Mouse (Mus musculus): Measurements from ENCODE around the gene Map4k3. TPM values are rescaled to one million over a fixed set of nuclear protein-coding genes. Genes with fewer than 3 reads are reported as not detected.
A peak's percentile ranks its signal among the peaks of the same experiment; 100 is the strongest.
"Not testable (repeated sequence)": the region's sequence is repeated elsewhere in the genome, so short reads cannot be mapped to it uniquely, and the experiment has no call there.

The Map4k3 gene
- polyA plus RNA-seq, 1 experiment from 2014 or later = 18.1 TPM

DNA sequence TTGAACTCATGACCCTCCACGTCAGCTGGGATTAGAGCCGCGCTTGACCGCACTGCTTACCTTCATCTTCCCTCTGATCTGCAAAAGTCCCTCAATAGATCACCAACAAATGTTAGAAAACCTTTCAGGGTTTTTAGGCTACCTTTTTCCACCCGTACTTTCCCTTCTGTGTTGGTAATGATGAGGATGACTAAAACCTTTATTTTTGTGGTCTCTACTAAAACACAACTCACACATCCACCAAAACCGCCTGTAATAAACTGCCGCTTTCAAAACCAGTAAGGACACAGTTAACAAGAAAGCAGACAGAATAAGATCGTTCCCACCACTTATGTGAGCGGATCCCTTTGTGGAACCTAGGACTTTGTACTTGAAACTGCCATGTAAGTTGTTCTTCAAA is 149.2 kb downstream of the Map4k3 start:
- no peak overlapping the region for H3K27ac ChIP-seq

DNA sequence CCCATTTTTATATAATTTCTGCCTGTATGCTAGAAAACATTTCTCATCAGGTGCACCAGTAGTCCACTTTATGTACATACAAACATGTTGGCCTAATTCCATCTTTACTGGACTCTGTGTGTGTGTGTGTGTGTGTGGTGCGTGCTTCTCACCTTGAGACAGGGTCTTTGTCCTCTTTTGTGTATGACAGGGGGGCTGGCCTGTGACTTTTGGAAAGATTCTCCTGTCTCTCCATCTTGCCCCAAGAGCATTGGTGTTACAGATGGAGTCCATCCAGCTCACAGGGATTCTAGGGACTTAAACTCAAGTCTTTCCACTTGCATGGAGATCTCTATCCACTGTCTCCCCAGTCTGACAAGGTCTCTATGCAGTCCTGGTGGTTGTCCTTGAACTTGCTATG is 150.2 kb downstream of the Map4k3 start:
- WGBS = 95% methylated on average over 1 of the region's 1 CpGs
- Histone ChIP-seq H3K36me3 (peaks cover 30% of the 10 kb centered on the region), H3K4me1 (replicated peaks) (peaks cover 13% of the 10 kb centered on the region), H3K27me3 (ENCODE audit: insufficient read depth, poor library complexity, severe bottlenecking) (no peaks in the 10 kb centered on the region), H3K27ac (no peak overlapping the region), H3K9me3 (no peaks in the 10 kb centered on the region), H3K4me3 (no peak overlapping the region)
- no peak for DNase-seq (ENCODE audit: low spot score)

More for the DNA sequence above, 149.2 kb downstream of the Map4k3 start:
- WGBS = 92% methylated on average over 9 of the region's 9 CpGs
- peak; percentile 0 for DNase-seq (ENCODE audit: low spot score)
- peaks cover 41% of the 10 kb centered on the region for H3K36me3 ChIP-seq
- no peaks in the 10 kb centered on the region for H3K27me3 ChIP-seq (ENCODE audit: insufficient read depth, poor library complexity, severe bottlenecking)
- H3K9me3 ChIP-seq = no peaks in the 10 kb centered on the region
- H3K4me3 ChIP-seq = no peak overlapping the region
- H3K4me1 ChIP-seq (replicated peaks) = peaks cover 13% of the 10 kb centered on the region

DNA sequence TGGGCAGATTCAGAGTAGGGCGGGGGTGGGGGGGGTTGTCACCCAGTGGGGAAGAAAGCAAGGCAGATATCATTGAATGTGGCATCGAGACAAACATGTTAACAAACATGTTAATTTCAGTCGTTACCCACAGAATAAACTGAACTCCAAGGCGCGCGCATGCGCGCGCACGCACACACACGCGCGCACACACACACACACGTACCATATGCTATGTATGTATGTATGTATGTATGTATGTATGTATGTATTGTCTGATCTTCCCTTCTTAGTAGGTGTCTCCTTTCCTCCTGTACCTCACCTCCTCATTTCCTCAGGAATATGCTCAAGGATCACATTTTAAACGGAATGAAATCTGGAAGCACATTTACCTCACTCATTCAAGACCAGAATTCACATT is 150.6 kb downstream of the Map4k3 start, which contains the start of gene Cdkl4:
Gene Cdkl4 (minus strand): TSS at position 175 of the 400 bp plus-strand sequence.
- Histone ChIP-seq H3K27me3 (ENCODE audit: insufficient read depth, poor library complexity, severe bottlenecking) (no peaks in the 10 kb centered on the region), H3K9me3 (no peaks in the 10 kb centered on the region), H3K4me1 (replicated peaks) (peaks cover 14% of the 10 kb centered on the region), H3K36me3 (peaks cover 27% of the 10 kb centered on the region), H3K27ac (peak within 1 kb of the TSS; percentile 84), H3K4me3 (peak within 1 kb of the TSS; percentile 66)
- DNase-seq (ENCODE audit: low spot score) = no peak
- 69% methylated on average over 15 of the region's 15 CpGs for WGBS

DNA sequence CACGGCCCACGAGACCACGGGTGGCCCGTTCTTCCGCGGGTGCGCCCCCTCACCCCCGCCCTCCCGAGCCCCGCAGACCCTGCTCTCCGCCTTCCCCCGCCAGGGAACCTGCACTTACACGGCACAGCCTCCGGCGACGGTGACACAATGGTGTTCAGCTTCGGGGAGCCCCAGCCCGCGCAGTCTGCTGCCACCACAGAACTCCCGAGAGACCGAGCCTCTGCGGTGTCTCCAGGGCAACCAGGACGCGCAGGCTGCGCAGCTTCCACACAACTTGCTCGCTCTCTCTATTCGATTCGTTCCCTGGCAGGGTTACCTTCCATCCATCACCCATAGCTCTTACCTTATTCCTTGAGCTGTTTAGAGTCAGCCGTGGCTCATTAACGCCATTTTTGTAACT is 151.1 kb downstream of the Map4k3 start:
- H3K4me1 ChIP-seq (replicated peaks) = peaks cover 18% of the 10 kb centered on the region
- H3K4me3 ChIP-seq = peak overlapping the region; percentile 66
- H3K36me3 ChIP-seq = peaks cover 23% of the 10 kb centered on the region
- DNase-seq (ENCODE audit: low spot score) = peak; percentile 72
- H3K27ac ChIP-seq = peak overlapping the region; percentile 84
- 1% methylated on average over 30 of the region's 30 CpGs for WGBS
- no peaks in the 10 kb centered on the region for H3K27me3 ChIP-seq (ENCODE audit: insufficient read depth, poor library complexity, severe bottlenecking)
- H3K9me3 ChIP-seq = no peaks in the 10 kb centered on the region

DNA sequence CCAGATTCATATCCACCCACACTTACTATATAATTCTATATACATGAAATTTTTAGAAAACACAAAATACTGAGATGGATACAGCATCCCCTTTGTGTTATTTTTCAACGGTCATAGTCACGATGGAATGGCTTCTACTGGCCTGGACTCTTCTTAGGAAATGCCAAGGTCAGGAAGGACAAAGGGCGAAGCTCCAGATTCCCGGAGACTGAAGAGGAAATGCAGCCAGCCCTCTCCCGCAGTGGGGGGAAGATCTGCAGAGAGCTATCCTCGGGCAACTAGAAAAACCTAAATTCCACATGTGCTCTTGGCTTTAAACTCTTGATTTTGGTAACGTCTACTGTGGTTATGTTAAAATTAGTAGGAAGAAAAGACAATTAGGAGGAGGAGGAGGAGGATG is 153.3 kb downstream of the Map4k3 start:
- Histone ChIP-seq H3K27me3 (ENCODE audit: insufficient read depth, poor library complexity, severe bottlenecking) (no peaks in the 10 kb centered on the region), H3K4me1 (replicated peaks) (peaks cover 25% of the 10 kb centered on the region)

DNA sequence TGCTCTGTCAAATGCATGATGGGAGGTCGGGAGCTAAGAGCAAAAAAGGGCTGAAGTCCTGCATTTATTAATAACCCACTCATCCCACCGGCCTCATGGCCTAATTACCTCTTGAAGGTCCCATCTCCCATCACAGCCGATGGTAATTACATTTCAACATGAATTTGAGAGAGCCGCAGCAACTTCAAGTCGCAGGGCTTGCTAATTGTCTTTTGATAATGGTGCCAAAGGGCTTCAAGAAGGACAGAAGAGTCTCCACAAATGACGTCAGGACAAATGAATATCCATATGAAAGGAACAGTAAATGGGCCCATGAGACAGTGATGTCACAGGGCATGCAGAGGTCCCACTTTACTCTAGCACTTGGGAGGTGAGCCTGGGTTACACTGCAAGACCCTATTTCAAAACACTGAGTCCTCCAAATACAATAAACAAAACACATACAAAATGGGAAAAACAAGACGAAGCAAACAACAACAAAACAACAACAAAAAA is 153.8 kb downstream of the Map4k3 start:
- H3K36me3 ChIP-seq = no peaks in the 10 kb centered on the region
- H3K4me1 ChIP-seq (replicated peaks) = peaks cover 25% of the 10 kb centered on the region
- DNase-seq (ENCODE audit: low spot score) = no peak
- H3K27me3 ChIP-seq (ENCODE audit: insufficient read depth, poor library complexity, severe bottlenecking) = no peaks in the 10 kb centered on the region
- no peaks in the 10 kb centered on the region for H3K9me3 ChIP-seq
- no peak overlapping the region for H3K4me3 ChIP-seq
- H3K27ac ChIP-seq = no peak overlapping the region
- 73% methylated on average over 7 of the region's 7 CpGs for WGBS

More for the DNA sequence above, 153.3 kb downstream of the Map4k3 start:
- no peaks in the 10 kb centered on the region for H3K9me3 ChIP-seq
- no peak overlapping the region for H3K27ac ChIP-seq
- DNase-seq (ENCODE audit: low spot score) = no peak
- H3K36me3 ChIP-seq = 0 out of 2 replicates have a peak, but pooled peaks cover 3% of the 10 kb centered on the region
- 71% methylated on average over 7 of the region's 7 CpGs for WGBS
- no peak overlapping the region for H3K4me3 ChIP-seq

DNA sequence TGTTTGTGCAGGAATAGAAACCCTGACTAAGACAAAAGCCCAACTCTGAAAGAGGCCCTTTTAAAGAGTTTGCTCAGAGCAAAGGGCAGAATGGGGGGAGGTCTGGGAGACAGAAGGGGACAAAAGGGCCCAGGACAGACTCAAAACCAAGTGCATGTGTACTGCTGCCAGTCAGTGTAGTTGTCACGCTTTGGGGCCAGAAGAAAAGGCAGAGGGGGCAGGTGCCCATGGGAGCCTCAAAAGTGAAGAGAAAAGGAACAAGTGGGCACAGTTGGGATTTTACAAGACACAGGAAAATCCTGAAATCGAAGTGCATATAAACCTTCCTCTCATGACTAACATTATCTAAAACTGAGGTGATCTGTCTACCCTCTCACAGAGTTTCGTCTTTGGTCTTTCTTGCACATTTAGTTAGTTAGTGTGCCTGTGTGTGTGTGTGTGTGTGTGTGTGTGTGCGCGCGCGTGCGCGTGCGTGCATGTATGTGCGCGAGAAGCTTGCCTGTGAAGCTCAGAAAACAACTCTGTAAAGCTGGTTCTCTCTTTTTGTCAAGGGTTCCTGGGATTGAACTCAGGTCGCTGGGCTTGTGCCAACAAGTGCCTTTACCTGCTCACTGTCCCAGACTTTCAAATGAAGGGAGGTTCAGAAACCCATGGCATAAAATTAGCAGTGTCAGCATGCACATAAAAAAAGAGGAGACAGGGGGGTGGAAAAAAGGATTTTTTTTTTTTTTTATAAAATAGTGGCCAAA is 155.9 kb downstream of the Map4k3 start:
- H3K9me3 ChIP-seq = 0 out of 2 replicates have a peak, but pooled peaks cover 3% of the 10 kb centered on the region
- H3K4me3 ChIP-seq = no peak overlapping the region
- peaks cover 21% of the 10 kb centered on the region for H3K4me1 ChIP-seq (replicated peaks)
- DNase-seq (ENCODE audit: low spot score) = no peak
- no peak overlapping the region for H3K27ac ChIP-seq
- no peaks in the 10 kb centered on the region for H3K36me3 ChIP-seq
- no peaks in the 10 kb centered on the region for H3K27me3 ChIP-seq (ENCODE audit: insufficient read depth, poor library complexity, severe bottlenecking)
- WGBS = 89% methylated on average over 13 of the region's 13 CpGs

DNA sequence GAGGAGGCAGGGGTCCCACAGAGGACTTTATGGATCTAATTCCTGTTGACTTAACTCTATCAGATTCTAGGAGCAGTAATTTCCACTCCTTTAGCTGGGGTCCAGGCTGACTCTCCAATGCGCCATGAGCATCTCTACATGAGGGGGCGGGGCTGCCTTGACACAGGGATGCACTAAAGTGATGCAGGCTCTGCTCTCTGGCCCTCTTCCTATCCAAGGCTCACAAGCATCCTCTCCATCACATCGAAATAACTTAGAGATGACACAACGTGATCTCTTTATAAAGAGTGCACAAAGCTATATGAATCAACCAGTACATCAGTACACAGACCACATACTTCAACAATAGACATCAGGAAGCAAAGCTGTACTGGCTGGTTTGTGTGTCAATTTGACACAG is 156.8 kb downstream of the Map4k3 start:
- Histone ChIP-seq H3K9me3 (0 out of 2 replicates have a peak, but pooled peaks cover 7% of the 10 kb centered on the region), H3K4me1 (replicated peaks) (peaks cover 12% of the 10 kb centered on the region), H3K27me3 (ENCODE audit: insufficient read depth, poor library complexity, severe bottlenecking) (no peaks in the 10 kb centered on the region), H3K4me3 (no peak overlapping the region), H3K27ac (no peak overlapping the region), H3K36me3 (no peaks in the 10 kb centered on the region)
- no peak for DNase-seq (ENCODE audit: low spot score)
- 89% methylated on average over 4 of the region's 4 CpGs for WGBS

DNA sequence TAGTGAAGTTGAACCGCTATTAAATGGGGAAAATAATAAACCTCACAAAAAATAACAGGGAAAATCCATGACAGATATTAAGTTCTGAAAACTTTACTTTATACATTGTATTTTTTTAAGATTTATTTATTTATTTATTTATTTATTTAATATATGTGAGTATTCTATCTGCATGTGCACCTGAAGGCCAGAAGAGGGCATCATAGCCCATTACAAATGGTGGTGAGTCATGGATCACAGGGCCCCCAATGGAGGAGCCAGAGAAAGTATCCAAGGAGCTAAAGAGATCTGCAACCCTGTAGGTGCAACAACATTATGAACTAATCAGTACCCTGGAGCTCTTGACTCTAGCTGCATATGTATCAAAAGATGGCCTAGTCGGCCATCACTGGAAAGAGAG is 158.6 kb downstream of the Map4k3 start:
- not testable (repeated sequence) for H3K27me3 ChIP-seq (ENCODE audit: insufficient read depth, poor library complexity, severe bottlenecking); H3K4me3 ChIP-seq; H3K36me3 ChIP-seq; H3K27ac ChIP-seq
- 95% methylated on average over 1 of the region's 2 CpGs for WGBS
- peak; percentile 2 for DNase-seq (ENCODE audit: low spot score)
- Histone ChIP-seq H3K4me1 (replicated peaks) (peaks cover 12% of the 10 kb centered on the region), H3K9me3 (peaks cover 24% of the 10 kb centered on the region; the same call in 1 of the 2 replicates)

DNA sequence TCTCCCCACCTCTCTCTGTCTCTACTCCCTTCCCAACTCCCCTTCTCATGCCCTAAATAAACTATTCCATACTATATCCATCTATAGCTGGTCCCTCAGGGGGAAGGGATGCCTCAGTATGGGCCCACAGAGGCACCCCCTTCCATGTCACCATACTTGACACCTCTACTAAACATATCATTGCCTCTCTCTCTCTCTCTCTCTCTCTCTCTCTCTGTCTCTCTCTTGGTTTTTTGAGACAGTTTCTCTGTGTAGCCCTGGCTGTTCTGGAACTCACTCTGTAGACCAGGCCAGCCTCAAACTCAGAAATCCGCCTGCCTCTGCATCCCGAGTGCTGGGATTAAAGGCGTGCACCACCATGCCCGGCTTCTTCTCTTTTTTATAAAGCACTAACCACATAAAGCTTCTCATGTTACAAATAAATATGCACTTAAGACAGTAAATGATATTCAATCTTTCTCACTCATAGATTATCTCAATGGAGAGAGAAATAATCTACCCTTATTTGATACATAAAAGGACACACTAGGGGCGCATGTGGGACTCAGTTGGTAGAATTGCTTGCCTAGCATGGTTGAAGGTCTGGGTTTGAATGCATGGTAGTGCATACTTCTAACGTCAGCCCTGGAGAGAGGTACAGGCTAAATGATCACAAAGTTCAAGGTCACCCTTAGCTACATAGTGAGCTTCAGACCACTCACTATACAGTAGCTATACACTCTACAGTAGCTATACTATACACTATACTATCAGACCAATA is 159.3 kb downstream of the Map4k3 start:
- Histone ChIP-seq H3K4me3 (no peak overlapping the region), H3K9me3 (peaks cover 24% of the 10 kb centered on the region; the same call in 1 of the 2 replicates), H3K36me3 (peaks cover 15% of the 10 kb centered on the region), H3K27me3 (ENCODE audit: insufficient read depth, poor library complexity, severe bottlenecking) (no peaks in the 10 kb centered on the region), H3K4me1 (replicated peaks) (peaks cover 12% of the 10 kb centered on the region), H3K27ac (no peak overlapping the region)
- no peak for DNase-seq (ENCODE audit: low spot score)
- WGBS = 90% methylated on average over 6 of the region's 6 CpGs

DNA sequence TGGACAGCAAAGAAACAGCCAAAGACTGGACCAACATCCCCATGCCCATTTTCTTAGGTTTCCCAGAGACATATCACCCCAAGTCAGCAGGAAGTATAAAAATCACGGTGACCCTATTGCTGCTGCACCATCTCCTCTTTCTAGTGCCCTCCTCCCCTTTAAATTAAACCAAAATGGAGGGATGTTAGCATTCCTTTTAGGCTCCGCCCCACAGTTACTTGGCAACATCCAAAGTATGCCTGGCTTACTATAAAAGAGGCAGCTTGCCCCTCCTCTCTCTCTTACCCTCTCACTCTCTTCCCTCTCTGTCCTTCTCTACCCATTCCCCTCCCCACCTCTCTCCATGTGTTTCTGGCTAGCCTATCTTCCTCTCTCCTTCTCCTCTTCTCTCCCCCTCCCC is 159.8 kb downstream of the Map4k3 start:
- DNase-seq (ENCODE audit: low spot score) = peak; percentile 1
- 78% methylated on average over 2 of the region's 2 CpGs for WGBS
- no peak overlapping the region for H3K27ac ChIP-seq

DNA sequence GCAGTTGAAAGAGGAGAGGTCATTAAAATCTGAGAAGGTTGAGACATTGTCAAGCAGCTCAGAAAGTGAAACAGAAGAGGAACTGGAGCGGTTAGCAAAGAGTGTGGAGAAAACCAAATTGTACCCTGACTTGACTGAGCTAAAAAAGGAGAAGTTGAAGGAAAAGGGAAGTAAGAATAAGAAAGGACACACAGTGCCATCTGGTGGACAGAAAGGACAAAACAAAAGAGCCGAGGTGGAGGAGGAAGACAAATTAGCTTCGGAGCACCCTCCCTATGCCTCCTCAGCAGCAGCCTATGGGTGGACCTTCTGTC is 163.7 kb downstream of the Map4k3 start:
- H3K27me3 ChIP-seq (ENCODE audit: insufficient read depth, poor library complexity, severe bottlenecking) = no peaks in the 10 kb centered on the region
- peaks cover 24% of the 10 kb centered on the region; the same call in 1 of the 2 replicates for H3K9me3 ChIP-seq
- peaks cover 21% of the 10 kb centered on the region for H3K36me3 ChIP-seq
- WGBS = 78% methylated on average over 3 of the region's 3 CpGs
- DNase-seq (ENCODE audit: low spot score) = no peak
- H3K4me1 ChIP-seq (replicated peaks) = 0 out of 2 replicates have a peak, but pooled peaks cover 3% of the 10 kb centered on the region
- no peak overlapping the region for H3K27ac ChIP-seq
- H3K4me3 ChIP-seq = no peak overlapping the region

More for the DNA sequence above, 159.8 kb downstream of the Map4k3 start:
- peaks cover 12% of the 10 kb centered on the region for H3K4me1 ChIP-seq (replicated peaks)
- no peaks in the 10 kb centered on the region for H3K27me3 ChIP-seq (ENCODE audit: insufficient read depth, poor library complexity, severe bottlenecking)
- peaks cover 24% of the 10 kb centered on the region; the same call in 1 of the 2 replicates for H3K9me3 ChIP-seq
- H3K4me3 ChIP-seq = no peak overlapping the region
- peaks cover 21% of the 10 kb centered on the region for H3K36me3 ChIP-seq

Data from hindbrain, embryonic 10.5 days (tissue).